Comparison of ENCODE assay signal across 9 mouse cellular contexts in the genomic region with DNA sequence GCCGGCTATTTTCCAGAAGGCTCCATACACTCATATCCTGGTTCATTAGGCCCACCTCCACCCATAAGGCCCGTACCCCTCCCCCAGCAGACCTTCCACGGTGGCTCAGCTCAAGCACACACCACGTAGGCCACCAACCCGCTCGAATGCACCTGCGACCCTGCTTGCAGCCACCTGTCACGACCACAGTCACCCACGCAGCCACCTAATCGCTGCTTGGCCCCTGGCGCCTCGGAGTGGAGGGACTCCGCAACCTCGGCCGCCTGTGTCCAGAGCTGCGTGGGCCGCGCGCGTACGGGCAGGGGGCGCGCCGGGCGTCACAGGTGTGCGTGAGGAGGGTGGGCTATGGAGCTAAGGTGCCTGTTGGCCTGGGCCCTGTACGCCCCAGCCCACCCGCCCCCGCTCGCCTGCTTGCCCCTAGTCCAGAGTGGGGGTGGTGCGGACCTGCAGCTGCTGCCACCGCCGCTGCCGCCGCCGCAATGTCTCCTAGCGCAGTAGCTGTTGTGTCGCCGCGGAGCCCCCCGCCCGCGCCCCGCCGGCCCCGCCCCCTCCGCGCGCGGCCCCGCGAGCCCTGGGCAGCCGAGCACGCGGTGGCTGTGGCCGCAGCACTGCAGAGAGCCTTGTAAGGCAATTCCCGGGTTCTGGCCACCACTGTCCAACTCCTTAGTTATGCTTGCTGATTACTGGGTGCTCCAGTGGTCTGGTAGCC. TPM values are rescaled to one million over a fixed set of nuclear protein-coding genes. Genes with fewer than 3 reads are reported as not detected.
DNase-seq lines count a peak whose midpoint lies in the region; ATAC-seq and TF ChIP-seq lines count a peak whose summit lies in the region.
"Had no signal": no experiment of that assay in that cellular context is flagged by ENCODE, and none has a peak within 500 bp of the region (broad histone marks: within the 10 kb centered on the region; RNA-seq: fewer than 3 reads in every experiment).

Gene Pnck (minus strand): TSS at position 543 of the 709 bp plus-strand sequence.

- H3K4me1 ChIP-seq in heart, embryonic 16.5 days (ENCODE audit: control insufficient read depth, insufficient read depth, low read length): no peaks in the 10 kb centered on the region; the same call in 1 of the 2 replicates
- H3K4me1 ChIP-seq in limb, embryonic 10.5 days: peaks cover 15% of the 10 kb centered on the region
- peaks cover 16% of the 10 kb centered on the region for H3K4me1 ChIP-seq in olfactory bulb, adult 2 months (ENCODE audit: control insufficient read depth, insufficient read depth, low read length)

- 16% methylated on average over 52 of the region's 57 CpGs for WGBS in heart, embryonic 16.5 days
- WGBS in limb, embryonic 10.5 days: 20% methylated on average over 52 of the region's 57 CpGs
- 22% methylated on average over 50 of the region's 57 CpGs for WGBS in olfactory bulb, adult 2 months

- 0 out of 2 replicates have a peak, but pooled peaks cover 3% of the 10 kb centered on the region for H3K9me3 ChIP-seq in heart, embryonic 16.5 days (replicated peaks; ENCODE audit: control insufficient read depth, low read length)
- no peaks in the 10 kb centered on the region for H3K9me3 ChIP-seq in limb, embryonic 10.5 days (replicated peaks)

- DNase-seq in gastrocnemius, adult 2 months: peak; percentile 52
- no peak for DNase-seq in gastrocnemius, postnatal 25 days
- peak; percentile 52 for DNase-seq in right cerebral cortex, postnatal 4 days
- DNase-seq in right cerebral cortex, adult 2 months (ENCODE audit: low spot score in 2 of 2): no peak
- peak; percentile 52 for DNase-seq in limb, embryonic 10.5 days (ENCODE audit: low spot score)
- no peak for DNase-seq in B cell, adult 2 months

- H3K4me3 ChIP-seq in gastrocnemius, adult 2 months: peak within 1 kb of the TSS; percentile 72
- peak within 1 kb of the TSS; percentile 57 for H3K4me3 ChIP-seq in heart, embryonic 16.5 days (ENCODE audit: low read length)
- peak within 1 kb of the TSS; percentile 60 for H3K4me3 ChIP-seq in limb, embryonic 10.5 days
- peak within 1 kb of the TSS; percentile 62 for H3K4me3 ChIP-seq in olfactory bulb, adult 2 months (ENCODE audit: insufficient read depth, low read depth, low read length)

- peak within 1 kb of the TSS; percentile 70 for H3K9ac ChIP-seq in heart, embryonic 16.5 days (ENCODE audit: low read length)

- H3K4me2 ChIP-seq in heart, embryonic 16.5 days (ENCODE audit: low read depth, low read length): peak within 1 kb of the TSS; percentile 80

- ATAC-seq in heart, embryonic 16.5 days (replicated peaks; ENCODE audit: extremely low read depth, insufficient read depth, low FRiP score): peak; percentile 42; the same call in 1 of the 2 replicates

- no peak for TF ChIP-seq CTCF in gastrocnemius, adult 2 months (IDR thresholded peaks at IDR 0.05)
- no peak for TF ChIP-seq CTCF in olfactory bulb, adult 2 months (IDR thresholded peaks at IDR 0.05; ENCODE audit: insufficient read depth, low read depth, low read length)

- H3K27me3 ChIP-seq in heart, embryonic 16.5 days (ENCODE audit: control insufficient read depth, insufficient read depth, low read length): no peaks in the 10 kb centered on the region
- peaks cover 69% of the 10 kb centered on the region for H3K27me3 ChIP-seq in limb, embryonic 10.5 days (ENCODE audit: low read depth, poor library complexity, severe bottlenecking)
- H3K27me3 ChIP-seq: CH12.LX had no signal

- peak within 1 kb of the TSS; percentile 72 for H3K27ac ChIP-seq in gastrocnemius, adult 2 months
- H3K27ac ChIP-seq in heart, embryonic 16.5 days (ENCODE audit: low read length): no peak within 1 kb of the TSS
- H3K27ac ChIP-seq in limb, embryonic 10.5 days: peak within 1 kb of the TSS; percentile 75
- H3K27ac ChIP-seq in olfactory bulb, adult 2 months (ENCODE audit: insufficient read depth, low read depth, low read length): peak within 1 kb of the TSS; percentile 87

- intact Hi-C loops in gastrocnemius, adult 2 months (cut with DNase I): loop anchor here (10.0 kb wide), 2 partner anchors 605 to 645 kb away; no protein-coding TSS in a partner anchor

- no peaks in the 10 kb centered on the region for H3K36me3 ChIP-seq in heart, embryonic 16.5 days (ENCODE audit: control insufficient read depth, insufficient read depth)
- no peaks in the 10 kb centered on the region for H3K36me3 ChIP-seq in limb, embryonic 10.5 days

- TF ChIP-seq POLR2A in olfactory bulb, adult 2 months (IDR thresholded peaks at IDR 0.05; ENCODE audit: insufficient read depth, low read depth, low read length): no peak

RNA-seq across cellular contexts. Expression of gene Pnck, which starts in this region (rescaled TPM):
- total RNA-seq in gastrocnemius, adult 2 months (2021): 10 to 100 TPM in 1 of 2 experiments, 1 to 10 TPM in 1; 8.1 to 10.6 TPM
- total RNA-seq in gastrocnemius, postnatal 25 days (2021): 10 to 100 TPM in 1 of 2 experiments, 1 to 10 TPM in 1; 8.6 to 10.3 TPM
- 9.1 and 11.1 TPM in 2 replicates for polyA plus RNA-seq in heart, embryonic 16.5 days (2015; fragmentation: Nextera tagmentation; extraction: Ambion mirVana)
- 3.7 and 7.7 TPM in 2 replicates for polyA plus RNA-seq in limb, embryonic 10.5 days (2016; fragmentation: Nextera tagmentation; extraction: Ambion mirVana)
- polyA plus RNA-seq in olfactory bulb, adult 2 months (2012; ENCODE audit: insufficient read depth, insufficient read length, low replicate concordance, missing spikeins): not detected in 2 replicates
- total RNA-seq: CH12.LX had no signal

Comparison
In these comparisons a context has a peak if more than half of its experiments do, and no peak if none do; other contexts are left out.
1. DNase-seq: peak in gastrocnemius, adult 2 months (single experiment), right cerebral cortex, postnatal 4 days (single experiment) and limb, embryonic 10.5 days (single experiment); none in gastrocnemius, postnatal 25 days (single experiment), right cerebral cortex, adult 2 months (0 of 2) and B cell, adult 2 months (0 of 2).
2. Peak in every context shown above with its lines, with median percentiles within 50 percentile points of each other: H3K4me3 ChIP-seq.